ENCODE assay signal across 16 mouse cellular contexts in genomic region chr13:94089286-94089685, GRCm38 (mm10).
"Had no signal": no experiment of that assay in that cellular context is flagged by ENCODE, and none has a peak within 500 bp of the region (broad histone marks: within the 10 kb centered on the region; RNA-seq: fewer than 3 reads in every experiment).

No protein-coding gene starts in this region.

- H3K36me3 ChIP-seq: midbrain, embryonic 13.5 days; midbrain, embryonic 15.5 days; neural tube, embryonic 12.5 days; stomach, embryonic 15.5 days had no signal

- DNase-seq: lung, adult 2 months; lung, postnatal 14 days; lung, postnatal 36 days; right cerebral cortex, postnatal 14 days; thymus, adult 18-20 months; thymus, postnatal 14 days; thymus, postnatal 36 days had no signal

- H3K9me3 ChIP-seq: lung, embryonic 15.5 days; midbrain, embryonic 13.5 days; midbrain, embryonic 15.5 days; neural tube, embryonic 12.5 days; stomach, embryonic 15.5 days had no signal

- ATAC-seq: midbrain, embryonic 13.5 days; midbrain, embryonic 15.5 days had no signal

- H3K4me3 ChIP-seq: lung, embryonic 15.5 days; megakaryocyte, embryonic 14.5 days; midbrain, embryonic 13.5 days; midbrain, embryonic 15.5 days; neural tube, embryonic 12.5 days; stomach, embryonic 15.5 days had no signal

- H3K4me2 ChIP-seq: lung, embryonic 15.5 days; midbrain, embryonic 11.5 days; midbrain, embryonic 13.5 days; midbrain, embryonic 15.5 days; neural tube, embryonic 12.5 days; stomach, embryonic 15.5 days had no signal

- H3K4me1 ChIP-seq: midbrain, embryonic 13.5 days; midbrain, embryonic 15.5 days; stomach, embryonic 15.5 days had no signal

- H3K27ac ChIP-seq: lung, embryonic 15.5 days; macrophage; midbrain, embryonic 13.5 days; midbrain, embryonic 15.5 days; neural tube, embryonic 12.5 days; stomach, embryonic 15.5 days; stomach, postnatal 0 days had no signal

- H3K27me3 ChIP-seq: lung, embryonic 15.5 days; midbrain, embryonic 13.5 days; midbrain, embryonic 15.5 days; neural tube, embryonic 12.5 days; stomach, embryonic 15.5 days had no signal

- H3K9ac ChIP-seq: lung, embryonic 15.5 days; midbrain, embryonic 13.5 days; midbrain, embryonic 15.5 days; neural tube, embryonic 12.5 days; stomach, embryonic 15.5 days had no signal
